Mouse (Mus musculus) E14TG2a.4 (cell line): ENCODE measurements at regions not wholly inside any gene's neighbourhood (a gene's known extent, or its start where the extent isn't known, plus 50 kb on each side); places are given as distances from the start of the nearest gene placed in this dataset.

ENCODE experiments used
- H3K27me3 ChIP-seq: 2 replicates; pipeline ENCODE4 v1.6.1; 2014; ENCODE audit warnings: low read length, control low read depth; ENCODE audit not compliant: insufficient read depth
- H3K36me3 ChIP-seq: 2 replicates; pipeline ENCODE4 v1.6.1; 2014; ENCODE audit warnings: low read length, control low read depth; ENCODE audit not compliant: insufficient read depth
- H3K4me1 ChIP-seq: replicated peaks from 2 replicates; pipeline ENCODE4 v1.6.1; 2014; ENCODE audit warnings: low read depth, low read length, control low read depth
- H3K4me3 ChIP-seq: replicated peaks from 2 replicates; pipeline ENCODE4 v1.5.1; 2014; ENCODE audit warnings: mild to moderate bottlenecking, low read length
- H3K9me3 ChIP-seq: 2 replicates; pipeline ENCODE4 v1.6.1; 2014; ENCODE audit warnings: low read length, control low read depth
- CTCF ChIP-seq: conservative IDR thresholded peaks from 2 replicates; pipeline ENCODE4 v1.5.1; 2014; ENCODE audit warnings: low read length
- NANOG ChIP-seq: IDR thresholded peaks from 2 replicates; pipeline ENCODE4 v1.6.1; 2014; ENCODE audit warnings: borderline replicate concordance, low read length, mixed read lengths
- POU5F1 ChIP-seq: IDR thresholded peaks from 2 replicates; pipeline ENCODE4 v1.6.1; 2014; ENCODE audit warnings: low read length, borderline replicate concordance

- Histone ChIP-seq H3K36me3 (no peaks in the 10 kb centered on the region), H3K4me3 (no peak overlapping the region), H3K4me1 (no peaks in the 10 kb centered on the region), H3K27me3 (peaks cover 5% of the 10 kb centered on the region; the same call in 1 of the 2 replicates), H3K9me3 (no peaks in the 10 kb centered on the region)
- TF ChIP-seq NANOG (no peak), POU5F1 (no peak), CTCF (no peak)
Measured at GRCm38 (mm10) chr10:84166568-84166905, 273.9 kb downstream of the Nuak1 start.

- TF ChIP-seq CTCF (no peak), POU5F1 (no peak), NANOG (no peak)
- no peaks in the 10 kb centered on the region for H3K9me3 ChIP-seq
- H3K27me3 ChIP-seq, result no peaks in the 10 kb centered on the region
- no peak overlapping the region for H3K4me3 ChIP-seq
- no peaks in the 10 kb centered on the region for H3K36me3 ChIP-seq
- no peaks in the 10 kb centered on the region for H3K4me1 ChIP-seq
Measured at GRCm38 (mm10) chr10:84172828-84173321, 267.5 kb downstream of the Nuak1 start.

- no peak overlapping the region for H3K4me3 ChIP-seq
- H3K36me3 ChIP-seq, result no peaks in the 10 kb centered on the region
- TF ChIP-seq CTCF, result no peak
- no peak for TF ChIP-seq POU5F1
- TF ChIP-seq NANOG, result no peak
- H3K4me1 ChIP-seq, result no peaks in the 10 kb centered on the region
- no peaks in the 10 kb centered on the region for H3K9me3 ChIP-seq
- H3K27me3 ChIP-seq, result no peaks in the 10 kb centered on the region
Measured at GRCm38 (mm10) chr10:84183239-84183638, 257.2 kb downstream of the Nuak1 start.

- H3K9me3 ChIP-seq, result no peaks in the 10 kb centered on the region; the same call in 1 of the 2 replicates
Measured at GRCm38 (mm10) chr10:84186466-84186865, 253.9 kb downstream of the Nuak1 start.

GRCm38 (mm10) chr10:84199035-84199434, 241.4 kb downstream of the Nuak1 start:
- no peak overlapping the region for H3K4me3 ChIP-seq
- TF ChIP-seq NANOG (no peak), CTCF (no peak), POU5F1 (no peak)
- no peaks in the 10 kb centered on the region for H3K27me3 ChIP-seq
- H3K4me1 ChIP-seq, result no peaks in the 10 kb centered on the region
- H3K36me3 ChIP-seq, result no peaks in the 10 kb centered on the region
- H3K9me3 ChIP-seq, result no peaks in the 10 kb centered on the region

More at GRCm38 (mm10) chr10:84186466-84186865, 253.9 kb downstream of the Nuak1 start:
- TF ChIP-seq NANOG (no peak), CTCF (no peak), POU5F1 (no peak)
- Histone ChIP-seq H3K4me3 (no peak overlapping the region), H3K4me1 (no peaks in the 10 kb centered on the region), H3K36me3 (no peaks in the 10 kb centered on the region), H3K27me3 (no peaks in the 10 kb centered on the region)

- Histone ChIP-seq H3K27me3 (no peaks in the 10 kb centered on the region), H3K4me3 (no peak overlapping the region), H3K36me3 (no peaks in the 10 kb centered on the region), H3K4me1 (no peaks in the 10 kb centered on the region), H3K9me3 (peaks cover 1% of the 10 kb centered on the region)
- no peak for TF ChIP-seq CTCF
- no peak for TF ChIP-seq NANOG
- no peak for TF ChIP-seq POU5F1
Measured at GRCm38 (mm10) chr10:84201785-84202184, 238.6 kb downstream of the Nuak1 start.

- Histone ChIP-seq H3K27me3 (no peaks in the 10 kb centered on the region), H3K4me1 (no peaks in the 10 kb centered on the region)
- TF ChIP-seq NANOG, result no peak
- TF ChIP-seq CTCF, result no peak
- no peak for TF ChIP-seq POU5F1
Measured at GRCm38 (mm10) chr10:84212096-84212785, 228.2 kb downstream of the Nuak1 start.

GRCm38 (mm10) chr10:84214812-84215211, 225.6 kb downstream of the Nuak1 start:
- TF ChIP-seq POU5F1 (no peak), NANOG (no peak), CTCF (no peak)
- H3K36me3 ChIP-seq, result no peaks in the 10 kb centered on the region

More at GRCm38 (mm10) chr10:84212096-84212785, 228.2 kb downstream of the Nuak1 start:
- Histone ChIP-seq H3K9me3 (peaks cover 14% of the 10 kb centered on the region), H3K36me3 (no peaks in the 10 kb centered on the region), H3K4me3 (no peak overlapping the region)

More at GRCm38 (mm10) chr10:84214812-84215211, 225.6 kb downstream of the Nuak1 start:
- Histone ChIP-seq H3K27me3 (no peaks in the 10 kb centered on the region), H3K4me3 (no peak overlapping the region), H3K4me1 (no peaks in the 10 kb centered on the region), H3K9me3 (no peaks in the 10 kb centered on the region)
